Mouse (Mus musculus): ENCODE results near the gene Lgr6.

Gene Lgr6

DNA sequence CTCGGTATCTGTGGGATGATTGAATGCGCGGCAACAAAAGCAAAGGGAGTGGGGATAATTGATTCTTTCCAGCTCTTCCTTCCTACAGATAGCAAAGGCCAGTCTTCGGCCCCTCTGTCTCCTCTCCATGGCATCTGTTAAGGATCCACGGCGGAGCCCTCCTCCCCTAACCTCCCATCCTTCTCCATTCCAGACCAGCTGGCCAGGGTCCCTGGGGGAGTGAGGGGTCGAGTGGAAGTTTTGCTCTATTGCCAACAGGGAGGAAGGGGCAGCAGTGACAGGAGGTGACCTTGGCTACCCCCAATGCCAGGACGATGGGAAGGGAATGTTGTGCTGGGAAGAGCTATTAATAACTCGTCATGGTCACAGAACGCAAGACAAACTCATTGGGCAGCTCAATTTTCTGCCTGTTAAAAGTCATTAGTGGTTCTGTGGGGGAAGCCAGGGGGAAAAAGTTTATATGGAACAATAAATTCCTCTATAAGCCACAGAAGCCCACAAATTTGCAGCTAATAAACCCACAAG, 90.1 kb downstream of the Lgr6 start:
- in situ Hi-C loops (cut with MboI): no loop called here

DNA sequence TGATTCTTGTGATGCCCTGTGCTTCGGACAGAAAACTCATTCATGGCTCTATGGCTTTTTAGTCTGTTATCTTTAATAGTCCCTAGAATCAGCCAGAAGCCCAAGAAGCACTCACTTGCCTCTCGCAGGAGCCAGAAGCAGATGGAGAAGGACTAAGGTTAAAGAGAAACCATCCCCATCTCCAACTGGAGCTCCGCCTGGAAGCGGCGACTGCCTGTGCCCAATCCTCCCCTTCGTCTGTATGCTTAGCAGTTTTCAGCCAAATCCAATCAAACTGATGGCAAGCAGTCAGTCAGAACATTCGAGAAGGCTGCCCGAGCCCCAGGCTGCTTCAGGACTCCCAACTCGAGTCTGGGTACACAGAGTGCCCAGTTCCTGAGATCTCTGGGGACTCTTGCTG, 92.6 kb downstream of the Lgr6 start:
- in situ Hi-C loops (cut with MboI): no loop called here

DNA sequence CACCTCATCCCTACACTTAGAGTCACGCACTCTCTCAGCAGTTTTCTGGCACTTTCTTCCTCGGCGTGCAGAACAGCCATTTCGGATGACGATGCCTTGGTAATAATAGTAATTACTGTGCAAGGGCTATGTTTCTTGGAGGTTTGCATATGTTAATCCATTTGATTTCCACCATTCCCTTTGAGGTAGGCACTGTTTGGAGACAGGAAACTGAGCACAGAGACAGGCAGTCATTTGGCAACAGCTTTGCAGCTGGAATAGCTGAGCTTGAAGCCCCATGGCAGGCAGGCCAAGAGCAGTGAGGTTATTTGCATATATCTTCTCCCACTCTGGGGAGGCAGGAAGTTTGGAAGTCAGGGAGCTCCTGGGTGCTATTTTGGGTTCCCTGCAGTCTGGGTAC, 93.2 kb downstream of the Lgr6 start:
- in situ Hi-C loops (cut with MboI): no loop called here

DNA sequence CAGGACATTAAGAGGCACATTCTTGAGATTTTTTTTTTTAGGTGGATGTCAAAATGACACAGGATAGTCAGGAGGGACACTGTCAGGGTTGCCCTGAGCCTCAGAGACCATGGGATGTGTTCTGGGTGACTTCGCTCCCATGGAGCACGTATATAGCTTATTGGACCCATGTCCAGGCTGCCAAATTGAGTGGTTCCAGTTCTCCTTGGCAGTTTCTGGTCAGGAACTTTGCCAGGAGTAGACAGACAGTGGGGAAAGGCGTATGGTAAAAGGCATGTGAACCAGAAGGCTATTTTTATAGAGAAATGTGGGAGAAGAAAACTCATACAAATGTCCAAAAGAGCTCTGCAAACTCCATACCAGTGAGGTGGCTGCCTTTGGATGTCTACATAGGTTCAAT, 95.2 kb downstream of the Lgr6 start:
- in situ Hi-C loops (cut with MboI): no loop called here

DNA sequence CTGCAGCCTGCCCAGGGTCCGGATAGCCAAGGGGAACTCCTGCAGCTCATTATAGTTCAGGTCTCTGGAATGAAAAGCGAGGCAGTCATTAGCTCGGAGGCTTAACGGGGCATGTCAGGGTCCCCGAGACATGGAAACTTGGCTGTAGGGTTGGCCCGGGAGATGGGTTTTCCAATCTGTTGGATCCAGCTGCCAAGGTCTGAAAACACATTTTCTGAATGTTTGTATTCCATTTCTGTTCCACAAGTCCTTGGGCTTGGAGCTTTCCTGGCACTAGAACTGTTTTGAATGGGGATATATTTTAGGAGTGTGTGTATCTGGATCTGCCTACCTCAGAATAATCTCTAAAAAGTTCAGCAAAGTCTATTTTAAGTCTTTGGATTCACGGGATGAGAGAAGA, 99.4 kb downstream of the Lgr6 start:
- in situ Hi-C loops (cut with MboI): no loop called here

DNA sequence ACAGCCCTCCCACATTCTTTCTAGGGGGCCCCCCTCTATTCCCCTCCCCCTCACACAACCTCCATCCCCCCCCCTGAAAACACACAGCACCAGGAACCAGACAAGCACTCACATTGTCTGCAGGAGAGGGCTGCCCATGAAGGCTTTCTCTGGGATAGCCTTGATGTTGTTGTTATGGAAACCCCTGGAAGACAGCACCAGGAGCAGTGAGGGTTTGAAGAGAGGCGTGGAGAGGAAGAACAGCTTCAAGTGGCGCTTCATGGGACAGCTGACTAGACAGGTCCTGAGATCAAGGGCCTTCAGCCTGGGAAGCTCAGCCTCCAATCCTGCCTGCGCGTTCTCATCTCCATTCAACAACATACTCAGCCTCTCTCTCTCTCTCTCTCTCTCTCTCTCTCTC, 101.7 kb downstream of the Lgr6 start:
- in situ Hi-C loops (cut with MboI): no loop called here

DNA sequence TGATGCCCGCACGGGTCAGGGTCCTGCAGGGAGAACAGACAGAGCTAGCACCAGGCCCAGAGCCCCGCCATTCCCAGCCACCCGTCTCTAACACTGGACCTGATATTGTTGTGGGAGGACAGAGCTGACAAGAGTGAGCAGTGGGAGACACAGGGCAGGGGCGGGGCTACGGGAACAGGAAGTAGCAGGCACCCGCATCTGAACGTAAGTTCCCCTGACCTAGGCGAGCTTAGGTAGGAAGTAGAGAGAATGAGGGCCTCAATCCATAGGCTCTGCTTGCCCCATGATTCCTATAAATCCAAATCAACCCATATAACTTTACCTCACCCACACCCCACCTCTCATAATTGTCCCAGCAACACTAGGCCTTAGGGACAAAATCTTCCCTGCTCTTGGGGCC, 104.5 kb downstream of the Lgr6 start:
- in situ Hi-C loops (cut with MboI): no loop called here

DNA sequence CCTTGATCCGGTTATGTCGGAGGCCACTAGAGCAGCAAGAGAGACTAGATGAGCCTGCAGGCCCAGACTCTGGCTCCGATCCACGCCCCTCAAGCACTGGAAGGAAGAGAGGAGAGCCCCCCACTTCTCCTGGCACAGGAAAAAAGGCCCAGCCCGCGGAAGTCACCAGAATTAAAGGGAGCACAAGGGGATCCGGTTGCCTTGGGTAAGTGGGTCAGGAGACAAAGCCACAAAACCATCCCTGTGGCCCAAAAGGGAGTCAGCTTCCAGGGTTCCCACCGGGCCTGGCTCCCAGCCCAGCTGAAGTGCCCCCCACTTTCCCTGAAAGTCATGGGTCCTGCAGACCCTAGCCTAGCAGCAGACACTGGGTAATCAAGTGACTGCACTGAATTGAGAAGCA, 106.8 kb downstream of the Lgr6 start:
- in situ Hi-C loops (cut with MboI): no loop called here

DNA sequence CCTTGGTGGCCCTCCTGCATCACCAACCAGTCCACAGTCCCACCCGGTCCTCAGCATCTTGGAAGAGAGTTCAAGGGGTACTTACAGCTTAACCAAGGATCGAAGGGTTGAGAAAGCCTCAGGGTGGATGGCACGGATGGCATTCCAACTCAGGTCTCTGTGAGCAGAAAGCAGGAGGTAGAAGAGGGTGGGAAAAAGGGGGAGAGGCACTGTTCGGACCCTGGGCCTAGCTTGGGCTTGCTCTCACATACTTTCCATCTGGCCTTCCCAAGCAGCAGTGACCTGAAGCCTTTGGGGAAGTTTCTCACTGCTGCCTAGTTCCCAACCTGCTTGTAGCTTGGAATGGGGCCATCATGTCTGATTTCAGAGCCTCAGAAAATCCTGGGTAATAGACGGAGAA, 107.5 kb downstream of the Lgr6 start:
- in situ Hi-C loops (cut with MboI): no loop called here

DNA sequence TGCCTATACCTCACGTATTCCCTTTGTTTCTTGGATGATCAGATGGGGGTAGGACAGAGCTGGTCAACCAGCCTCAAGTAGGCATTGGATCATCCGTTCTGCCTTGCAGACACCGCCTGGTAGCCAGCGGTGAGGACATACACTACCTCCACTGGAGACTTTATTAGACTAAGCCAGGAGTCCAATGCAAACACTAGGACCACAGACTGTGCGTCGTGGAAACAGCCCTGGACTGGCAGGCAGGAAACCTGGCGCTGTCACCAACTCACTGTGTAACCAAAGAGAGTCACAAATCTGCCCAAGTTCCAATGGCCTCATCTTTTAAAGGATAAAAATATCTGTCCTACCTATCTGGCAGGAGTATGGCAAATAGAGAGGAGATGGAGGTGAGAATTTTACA, 108.6 kb downstream of the Lgr6 start:
- in situ Hi-C loops (cut with MboI): no loop called here

DNA sequence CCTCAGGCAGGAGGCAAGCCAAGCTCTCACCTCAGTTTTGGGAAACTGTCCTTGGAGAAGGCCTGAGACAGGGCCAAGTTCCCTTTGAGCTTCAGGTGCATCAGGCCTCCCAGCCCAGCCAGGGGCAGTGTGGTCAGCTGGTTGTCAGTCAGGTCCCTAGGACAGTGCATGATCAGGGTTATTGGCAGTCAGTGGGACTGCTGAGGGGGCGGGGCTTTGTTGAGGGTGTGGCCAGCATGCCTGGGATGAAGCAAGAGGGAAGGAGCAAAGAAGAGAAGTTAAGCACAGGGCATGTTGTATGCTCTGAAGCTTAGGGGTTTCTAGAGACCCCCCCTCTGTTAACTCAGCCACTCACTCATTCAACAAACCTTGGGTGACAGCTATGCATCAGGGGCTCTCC, 109.1 kb downstream of the Lgr6 start:
- in situ Hi-C loops (cut with MboI): no loop called here

DNA sequence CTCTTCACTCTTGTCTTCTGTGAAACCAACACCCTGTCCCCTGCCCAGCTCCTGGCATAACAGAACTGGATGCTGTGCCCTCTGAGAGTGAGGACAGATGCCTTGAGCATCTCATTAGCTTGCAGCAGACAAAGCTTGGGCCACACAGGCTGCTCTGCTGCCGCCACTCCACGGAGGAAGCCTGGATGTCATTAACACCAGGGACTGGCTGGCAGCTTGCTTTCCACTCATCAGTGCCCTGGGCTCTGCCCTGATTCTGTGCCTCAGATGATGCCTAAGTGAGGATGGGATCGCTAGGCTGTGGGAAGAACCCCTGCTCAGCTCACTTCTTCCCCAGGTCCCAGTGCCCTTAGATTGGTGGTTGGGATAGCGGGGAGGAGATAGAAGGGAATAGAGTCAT, 109.6 kb downstream of the Lgr6 start:
- in situ Hi-C loops (cut with MboI): no loop called here

DNA sequence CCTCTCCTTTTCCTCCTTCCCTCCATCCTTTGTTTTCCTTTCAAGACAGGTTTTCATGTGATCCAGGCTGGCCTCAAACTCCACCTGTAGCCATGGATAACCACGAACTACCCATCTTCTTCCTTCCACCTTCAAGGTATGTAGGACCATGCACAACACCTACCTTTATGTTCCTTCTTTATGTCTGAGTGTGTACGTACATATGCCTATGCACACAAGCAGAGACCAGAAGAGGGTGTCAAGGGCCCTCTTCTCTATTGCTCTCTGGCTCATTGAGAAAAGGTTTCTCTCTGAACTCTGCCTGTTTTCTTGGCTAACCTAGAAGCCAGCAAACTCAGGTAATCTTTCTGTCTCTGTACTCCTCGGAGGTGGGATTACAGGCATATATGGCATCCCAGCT, 110.3 kb downstream of the Lgr6 start:
- in situ Hi-C loops (cut with MboI): loop anchor here (5.0 kb wide), 1 partner anchor 113 kb away; the partner anchor contains the start of gene Lgr6

DNA sequence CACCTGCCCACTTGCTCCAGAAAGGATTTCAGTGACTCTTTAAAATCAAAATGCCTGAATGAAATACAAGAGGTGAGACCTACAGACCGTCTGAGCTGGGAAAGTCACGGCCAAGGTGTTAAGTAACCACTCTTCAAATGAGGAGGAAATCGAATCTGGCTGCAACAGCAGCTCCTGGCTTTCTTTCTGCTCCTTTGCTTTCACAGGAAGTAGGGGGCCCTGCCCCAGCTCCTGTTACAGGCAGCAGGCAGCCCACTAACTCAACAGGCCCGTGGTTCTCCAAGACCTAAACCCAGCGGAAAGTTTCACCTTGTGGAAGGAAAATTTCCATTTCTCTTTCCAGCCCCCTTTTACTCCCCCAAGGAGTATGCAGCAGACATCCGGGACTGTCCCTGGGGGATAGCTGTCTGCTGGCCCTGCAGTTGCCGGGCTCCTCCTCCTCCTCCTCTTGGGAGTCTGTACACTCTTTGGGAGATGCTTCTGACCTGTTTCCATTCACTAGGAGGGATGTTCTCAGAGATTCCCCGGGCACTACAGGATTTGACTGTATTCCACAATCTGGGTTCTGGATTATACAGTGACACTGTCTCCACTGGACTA, 112.9 kb downstream of the Lgr6 start:
- in situ Hi-C loops (cut with MboI): loop anchor here (5.0 kb wide), 1 partner anchor 115 kb away; the partner anchor contains the start of gene Lgr6

DNA sequence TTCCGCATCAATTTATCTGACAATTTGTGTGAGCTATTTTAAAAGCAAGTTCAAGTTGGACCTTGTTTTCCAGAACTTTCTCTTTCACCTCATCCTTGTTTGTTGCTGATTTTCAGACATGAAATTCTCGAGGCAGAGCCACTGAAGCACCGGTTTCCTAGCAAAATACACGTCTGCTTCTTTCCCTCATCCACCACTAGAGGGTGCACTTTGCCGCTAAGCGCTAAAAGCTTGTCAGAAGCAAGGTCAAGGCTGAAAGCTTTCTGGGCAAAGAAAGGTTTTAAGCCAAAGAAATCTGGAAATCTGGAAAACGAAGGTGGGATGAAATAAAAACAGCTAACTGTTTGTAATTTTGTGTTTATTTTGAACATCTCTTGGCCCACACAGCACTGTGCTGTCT, 115.7 kb downstream of the Lgr6 start:
- in situ Hi-C loops (cut with MboI): no loop called here

DNA sequence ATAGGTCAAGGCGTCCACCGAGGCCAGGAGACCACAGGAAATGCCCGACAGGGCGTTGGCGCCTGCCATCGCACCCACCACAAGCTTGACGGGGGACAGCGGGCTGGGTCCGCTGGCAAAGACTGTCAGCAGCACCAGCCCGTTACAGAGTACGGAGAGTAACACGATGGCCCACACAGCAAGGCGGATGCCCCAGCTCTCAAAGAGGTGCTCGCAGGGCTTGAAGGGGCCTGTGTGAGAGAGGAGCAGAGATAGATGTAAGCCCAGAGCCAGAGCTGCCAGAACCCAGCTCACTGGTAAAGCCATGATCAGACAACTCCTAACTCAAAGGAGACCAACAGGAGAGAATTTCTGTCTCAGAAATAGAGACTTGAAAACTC, 117.1 kb downstream of the Lgr6 start:
- in situ Hi-C loops (cut with MboI): no loop called here

DNA sequence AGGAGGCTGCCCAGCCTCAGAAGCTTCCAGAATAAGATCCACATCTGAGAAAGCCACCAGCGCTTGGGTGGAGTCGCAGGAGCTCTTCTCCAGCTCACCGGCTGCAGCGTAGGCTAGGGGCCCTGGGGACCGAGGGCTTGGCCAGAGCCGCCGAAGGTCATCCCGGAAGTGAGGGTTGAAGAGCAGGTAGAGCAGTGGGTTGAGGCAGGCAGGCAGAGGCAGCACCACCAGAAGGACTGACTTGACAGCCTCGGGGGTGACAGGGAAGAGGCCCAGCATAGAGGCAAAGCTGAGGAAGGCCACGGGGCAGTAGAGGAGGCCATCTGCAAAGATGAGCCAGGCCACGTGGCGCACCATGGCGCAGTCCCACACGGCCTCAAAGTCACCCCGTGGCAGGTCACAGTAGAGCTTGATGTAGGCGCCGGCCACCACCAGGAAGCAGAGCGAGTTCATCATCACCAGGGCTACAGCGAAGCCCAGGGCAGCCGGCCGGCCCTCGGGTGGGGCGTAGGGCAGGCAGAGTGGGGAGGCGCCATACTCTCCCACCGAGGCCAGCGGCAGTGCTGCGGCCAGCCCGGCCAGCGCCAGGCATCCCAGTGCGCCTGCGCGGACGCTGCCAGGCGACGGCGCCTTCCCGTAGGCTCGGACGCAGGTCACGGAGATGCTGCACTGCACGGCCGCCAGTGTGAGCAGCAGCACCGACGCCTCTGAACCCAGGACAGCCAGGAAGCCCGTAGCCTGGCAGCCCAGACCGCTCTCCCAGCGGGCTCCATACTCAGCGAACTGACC, 117.7 kb downstream of the Lgr6 start:
- in situ Hi-C loops (cut with MboI): no loop called here

DNA sequence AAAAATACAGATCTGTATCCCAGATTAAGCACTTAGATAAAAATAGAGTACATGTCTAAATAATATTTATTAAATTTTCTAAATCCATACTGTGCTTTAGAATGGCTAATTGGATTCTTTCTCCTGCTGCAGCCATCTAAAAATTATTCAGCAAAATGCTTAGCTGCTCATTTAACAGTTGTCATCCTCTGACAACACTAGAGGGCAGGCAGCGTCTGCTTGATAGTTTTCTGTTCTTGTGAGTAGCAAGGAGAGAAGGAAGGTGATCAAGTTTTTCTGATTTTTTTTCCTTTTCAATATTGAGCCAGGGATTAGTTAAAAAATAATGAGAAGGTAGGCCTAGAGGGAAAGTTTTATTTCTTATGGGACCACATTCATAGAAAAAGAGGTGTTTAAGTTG, 132.2 kb downstream of the Lgr6 start:
- in situ Hi-C loops (cut with MboI): no loop called here

DNA sequence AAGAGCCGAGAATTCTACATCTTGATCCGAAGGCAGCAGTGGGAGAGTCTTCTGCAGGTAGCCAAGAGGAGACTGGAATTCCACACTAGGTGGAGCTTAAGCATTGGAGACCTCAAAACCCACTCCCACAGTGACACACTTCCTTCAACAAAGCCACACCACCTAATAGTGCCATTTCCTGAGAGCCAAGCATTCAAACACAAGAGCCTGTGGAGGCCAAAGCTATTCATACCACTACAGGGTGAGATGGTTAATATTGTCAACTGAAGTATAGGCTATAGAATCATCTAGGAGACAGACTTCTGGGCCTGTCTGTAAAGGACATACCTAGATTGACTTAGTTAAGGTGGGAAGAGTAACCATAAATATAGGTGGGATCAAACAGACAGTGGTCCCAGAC, 139.6 kb downstream of the Lgr6 start:
- in situ Hi-C loops (cut with MboI): no loop called here

DNA sequence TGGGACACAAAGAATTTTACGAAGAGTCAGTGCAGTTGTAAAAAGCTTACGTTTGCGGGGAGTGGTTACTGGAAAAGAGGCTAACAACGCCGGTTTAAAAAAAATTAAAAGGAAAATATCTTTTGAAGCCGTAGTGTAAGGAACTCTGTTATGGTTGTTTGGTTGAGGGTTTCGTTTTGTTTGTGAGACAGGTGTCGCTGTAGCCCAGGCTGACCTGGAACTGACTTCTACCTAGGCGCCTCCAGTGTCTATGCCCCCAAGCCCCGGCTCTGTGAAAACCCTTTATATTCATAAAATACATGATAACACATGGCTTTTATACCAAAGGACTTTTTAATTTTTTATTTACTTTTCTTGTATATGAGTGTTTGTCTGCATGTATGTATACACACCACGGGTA, 142.3 kb downstream of the Lgr6 start:
- in situ Hi-C loops (cut with MboI): no loop called here

DNA sequence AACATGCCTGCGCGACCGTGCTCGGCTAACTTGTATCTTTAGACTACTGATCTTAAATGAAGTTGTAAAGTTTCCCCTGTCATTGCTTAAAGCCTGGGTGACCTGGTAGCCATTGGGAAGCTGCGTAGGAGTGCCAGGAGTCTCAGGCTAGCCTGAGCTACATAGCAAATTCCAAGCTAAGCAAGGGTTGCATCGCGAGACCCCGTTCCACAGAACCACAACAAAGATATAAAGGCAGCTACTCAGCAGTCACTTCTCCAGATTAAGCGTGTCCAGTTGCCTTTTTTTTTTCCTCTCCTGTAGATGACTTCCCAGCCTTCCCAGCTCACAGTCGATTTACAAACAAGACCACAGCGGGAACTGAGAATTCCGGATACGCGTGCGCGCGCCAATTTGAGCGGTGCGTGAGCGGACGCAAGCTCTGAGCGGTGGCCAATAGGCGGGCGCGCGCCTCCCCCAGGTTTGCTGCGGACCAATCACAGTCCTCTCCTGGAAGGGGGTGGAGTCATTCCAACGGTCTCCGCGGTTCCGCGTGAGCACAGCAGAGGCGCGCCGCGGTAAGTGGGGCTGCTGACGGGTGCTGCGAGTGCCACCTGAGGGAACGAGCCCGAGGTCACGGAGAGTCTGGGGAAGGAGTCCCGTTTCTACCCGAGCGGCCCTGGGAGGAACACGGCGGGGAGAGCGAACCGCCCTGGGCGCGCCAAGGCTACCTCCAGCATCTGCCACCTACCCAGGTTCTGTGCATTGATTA, 142.8 kb downstream of the Lgr6 start, which contains the start of gene Ube2t:
Gene Ube2t, plus strand, starts transcription at position 513 of the 751 bp plus-strand sequence.
- in situ Hi-C loops (cut with MboI): no loop called here

DNA sequence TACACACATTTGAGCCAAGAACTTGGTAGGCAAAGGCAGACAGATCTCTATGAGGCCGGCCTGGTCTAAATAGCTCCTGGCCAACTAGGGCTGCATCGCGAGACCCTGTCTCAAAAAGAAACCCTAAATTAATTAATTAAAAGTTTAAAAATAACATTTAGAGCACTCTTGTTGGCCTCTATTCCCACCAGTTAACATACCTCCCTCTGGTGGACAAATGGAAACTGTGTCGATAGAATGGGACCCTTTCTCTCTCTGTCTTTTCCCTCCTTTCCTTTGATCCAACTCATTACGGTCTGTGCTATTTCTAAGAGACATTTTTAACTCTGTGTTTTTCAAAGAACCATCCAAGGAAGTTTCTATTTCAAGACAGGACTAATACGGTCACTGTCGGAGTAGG, 144.4 kb downstream of the Lgr6 start:
- in situ Hi-C loops (cut with MboI): no loop called here
